Mouse (Mus musculus): ENCODE measurements around the gene Aurkb.
A peak's percentile ranks its signal among the peaks of the same experiment; 100 is the strongest.

Gene Aurkb

GRCm38 (mm10) chr11:69036486-69037230 lies 8.8 kb upstream of the Aurkb start:
- peak; percentile 87 for DNase-seq

- DNase-seq, result peak; percentile 90
Observed at GRCm38 (mm10) chr11:69037231-69038061, 8.0 kb upstream of the Aurkb start.

- no peak for DNase-seq
Observed at GRCm38 (mm10) chr11:69038173-69038572, 7.3 kb upstream of the Aurkb start.

GRCm38 (mm10) chr11:69046395-69046774 lies 938 bp downstream of the Aurkb start:
- no peak for DNase-seq

- no peak for DNase-seq
Observed at GRCm38 (mm10) chr11:69047592-69047991, 2.1 kb downstream of the Aurkb start.

- no peak for DNase-seq
Observed at GRCm38 (mm10) chr11:69048151-69048550, 2.7 kb downstream of the Aurkb start.

- no peak for DNase-seq
Observed at GRCm38 (mm10) chr11:69050748-69051147, 5.3 kb downstream of the Aurkb start.

GRCm38 (mm10) chr11:69051771-69052170 lies 6.3 kb downstream of the Aurkb start:
- no peak for DNase-seq

- DNase-seq, result no peak
Observed at GRCm38 (mm10) chr11:69052824-69053421, 7.5 kb downstream of the Aurkb start.

GRCm38 (mm10) chr11:69053848-69054247 lies 8.4 kb downstream of the Aurkb start:
- no peak for DNase-seq

- DNase-seq, result no peak
Observed at GRCm38 (mm10) chr11:69058265-69058664, 12.8 kb downstream of the Aurkb start.

GRCm38 (mm10) chr11:69058729-69059356 lies 13.4 kb downstream of the Aurkb start:
- DNase-seq, result no peak

- peak; percentile 94 for DNase-seq
Observed at GRCm38 (mm10) chr11:69059357-69059974, 14.0 kb downstream of the Aurkb start, which contains the start of gene Borcs6. Gene Borcs6 (plus strand): TSS chr11:69059717.

GRCm38 (mm10) chr11:69059975-69060411 lies 14.5 kb downstream of the Aurkb start:
- DNase-seq, result no peak

- no peak for DNase-seq
Observed at GRCm38 (mm10) chr11:69060448-69061254, 15.2 kb downstream of the Aurkb start.

- no peak for DNase-seq
Observed at GRCm38 (mm10) chr11:69061255-69061912, 15.9 kb downstream of the Aurkb start.

- DNase-seq, result peak; percentile 76
Observed at GRCm38 (mm10) chr11:69062194-69062760, 16.8 kb downstream of the Aurkb start.

- peak; percentile 97 for DNase-seq
Observed at GRCm38 (mm10) chr11:69062761-69063224, 17.3 kb downstream of the Aurkb start.

GRCm38 (mm10) chr11:69063413-69064201 lies 18.2 kb downstream of the Aurkb start:
- DNase-seq, result peak; percentile 77

All from thymus, postnatal 25 days (tissue).